16 mouse cellular contexts compared by ENCODE assay signal in genomic region chr10:94265656-94266542, GRCm38 (mm10). TPM values are rescaled to one million over a fixed set of nuclear protein-coding genes. Genes with fewer than 3 reads are reported as not detected.
DNase-seq lines count a peak whose midpoint lies in the region; ATAC-seq and TF ChIP-seq lines count a peak whose summit lies in the region.
"Had no signal": no experiment of that assay in that cellular context is flagged by ENCODE, and none has a peak within 500 bp of the region (broad histone marks: within the 10 kb centered on the region; RNA-seq: fewer than 3 reads in every experiment).

No protein-coding gene starts in this region.

- no peaks in the 10 kb centered on the region for H3K4me1 ChIP-seq in limb, embryonic 14.5 days (ENCODE audit: control insufficient read depth, insufficient read depth, low read length)
- no peaks in the 10 kb centered on the region for H3K4me1 ChIP-seq in limb, embryonic 10.5 days
- H3K4me1 ChIP-seq in midbrain, embryonic 12.5 days: 0 out of 2 replicates have a peak, but pooled peaks cover 7% of the 10 kb centered on the region

- TF ChIP-seq POLR2A in limb, embryonic 14.5 days (IDR thresholded peaks at IDR 0.05; ENCODE audit: borderline replicate concordance, extremely low read depth, insufficient read depth, insufficient read length): no peak

- peak; percentile 18 for DNase-seq in limb, embryonic 14.5 days (ENCODE audit: low spot score)
- DNase-seq in limb, embryonic 10.5 days (ENCODE audit: low spot score): no peak
- DNase-seq in cerebellum, adult 11 months: peak; percentile 9
- peak; percentile 33 to 67 for DNase-seq in cerebellum, postnatal 25 days
- no peak for DNase-seq in kidney, postnatal 14 days
- DNase-seq in testis, postnatal 14 days (ENCODE audit: low spot score): no peak
- no peak for DNase-seq in left cerebral cortex, postnatal 36 days (ENCODE audit: low spot score in 2 of 2)
- DNase-seq: heart, postnatal 36 days; lung, postnatal 10 days; thymus, adult 18-20 months had no signal

- WGBS in limb, embryonic 14.5 days: 69% methylated on average over 17 of the region's 17 CpGs
- WGBS in limb, embryonic 10.5 days: 79% methylated on average over 17 of the region's 17 CpGs
- WGBS in midbrain, embryonic 12.5 days: 63% methylated on average over 17 of the region's 17 CpGs

- intact Hi-C loops in left cerebral cortex, postnatal 36 days (cut with DNase I): no loop called here

- H3K4me2 ChIP-seq in limb, embryonic 14.5 days (replicated peaks; ENCODE audit: low read depth, low read length, severe bottlenecking): no peak overlapping the region
- H3K4me2 ChIP-seq in midbrain, embryonic 12.5 days (replicated peaks): no peak overlapping the region

- H3K9me3 ChIP-seq in limb, embryonic 14.5 days (ENCODE audit: control insufficient read depth, low read length): no peaks in the 10 kb centered on the region
- no peaks in the 10 kb centered on the region for H3K9me3 ChIP-seq in limb, embryonic 10.5 days (replicated peaks)
- H3K9me3 ChIP-seq in midbrain, embryonic 12.5 days: no peaks in the 10 kb centered on the region; the same call in 1 of the 2 replicates

- no peaks in the 10 kb centered on the region for H3K36me3 ChIP-seq in limb, embryonic 14.5 days (ENCODE audit: control insufficient read depth, insufficient read depth, low read length)
- no peaks in the 10 kb centered on the region for H3K36me3 ChIP-seq in limb, embryonic 10.5 days
- H3K36me3 ChIP-seq in midbrain, embryonic 12.5 days: no peaks in the 10 kb centered on the region

- H3K27ac ChIP-seq in limb, embryonic 14.5 days (replicated peaks; ENCODE audit: low read depth, low read length): no peak overlapping the region
- H3K27ac ChIP-seq in limb, embryonic 10.5 days: no peak overlapping the region
- H3K27ac ChIP-seq in midbrain, embryonic 12.5 days (replicated peaks): peak overlapping the region; percentile 4; the same call in 1 of the 2 replicates

- no peak overlapping the region for H3K4me3 ChIP-seq in limb, embryonic 14.5 days (replicated peaks; ENCODE audit: low read length)
- H3K4me3 ChIP-seq in limb, embryonic 10.5 days: no peak overlapping the region
- no peak overlapping the region for H3K4me3 ChIP-seq in midbrain, embryonic 12.5 days

- no peak overlapping the region for H3K9ac ChIP-seq in limb, embryonic 14.5 days (ENCODE audit: low read depth, low read length, severe bottlenecking)
- H3K9ac ChIP-seq in midbrain, embryonic 12.5 days (replicated peaks): no peak overlapping the region

- H3K27me3 ChIP-seq in limb, embryonic 14.5 days (ENCODE audit: control insufficient read depth, insufficient read depth, low read length): no peaks in the 10 kb centered on the region
- no peaks in the 10 kb centered on the region for H3K27me3 ChIP-seq in limb, embryonic 10.5 days (ENCODE audit: low read depth, poor library complexity, severe bottlenecking)
- H3K27me3 ChIP-seq in midbrain, embryonic 12.5 days: no peaks in the 10 kb centered on the region

- no peak for ATAC-seq in limb, embryonic 14.5 days (ENCODE audit: low FRiP score, low read depth)
- no peak for ATAC-seq in midbrain, embryonic 12.5 days (ENCODE audit: low FRiP score, low read depth)
- ATAC-seq: activated CD4-positive, CD25-positive, alpha-beta regulatory T cell, adult 4 months had no signal

RNA-seq across cellular contexts. Expression of gene Gm4792, which starts 32.6 kb away (rescaled TPM):
- polyA plus RNA-seq in limb, embryonic 14.5 days (2012; rRNA removed): 0.26 TPM in 1 of 2 replicates, not detected in the other
- polyA plus RNA-seq in limb, embryonic 14.5 days (2014; fragmentation: Nextera tagmentation; extraction: Ambion mirVana): not detected in 2 replicates
- polyA plus RNA-seq in limb, embryonic 10.5 days (2016; fragmentation: Nextera tagmentation; extraction: Ambion mirVana): not detected in 2 replicates
- 0.48 TPM in 1 of 2 replicates, not detected in the other for polyA plus RNA-seq in midbrain, embryonic 12.5 days (2016; fragmentation: Nextera tagmentation; extraction: Ambion mirVana)
- not detected for total RNA-seq in left cerebral cortex, postnatal 36 days (2021)
- total RNA-seq: gastrocnemius, postnatal 4 days; heart, postnatal 36 days; left cerebral cortex, postnatal 25 days had no signal
- polyA plus RNA-seq: activated CD4-positive, CD25-positive, alpha-beta regulatory T cell, adult 4 months; kidney, embryonic 16.5 days; small intestine, adult 2 months had no signal

RNA-seq across cellular contexts. Expression of gene Tmcc3, which starts 45.9 kb away (rescaled TPM):
- polyA plus RNA-seq in limb, embryonic 14.5 days (2012; rRNA removed): 10.5 and 10.7 TPM in 2 replicates
- polyA plus RNA-seq in limb, embryonic 14.5 days (2014; fragmentation: Nextera tagmentation; extraction: Ambion mirVana): 17.5 and 18.2 TPM in 2 replicates
- 3.9 and 5.7 TPM in 2 replicates for polyA plus RNA-seq in limb, embryonic 10.5 days (2016; fragmentation: Nextera tagmentation; extraction: Ambion mirVana)
- polyA plus RNA-seq in midbrain, embryonic 12.5 days (2016; fragmentation: Nextera tagmentation; extraction: Ambion mirVana): 4.8 and 5.4 TPM in 2 replicates
- total RNA-seq in left cerebral cortex, postnatal 36 days (2021): 10 to 100 TPM; 23.2 to 24.5 TPM

Comparison
In these comparisons a context has a peak if more than half of its experiments do, and no peak if none do; other contexts are left out.
1. DNase-seq: peak in limb, embryonic 14.5 days (single experiment), cerebellum, adult 11 months (single experiment) and cerebellum, postnatal 25 days (2 of 2); none in limb, embryonic 10.5 days (single experiment), kidney, postnatal 14 days (single experiment), testis, postnatal 14 days (single experiment) and left cerebral cortex, postnatal 36 days (0 of 2).